Mouse (Mus musculus) cerebellum, adult 9-11 months (tissue): ENCODE measurements around the gene Rnf141.

Source experiments
- DNase-seq: peaks from one replicate; pipeline ENCODE4 v3.0.0; 2022

Gene Rnf141

DNA sequence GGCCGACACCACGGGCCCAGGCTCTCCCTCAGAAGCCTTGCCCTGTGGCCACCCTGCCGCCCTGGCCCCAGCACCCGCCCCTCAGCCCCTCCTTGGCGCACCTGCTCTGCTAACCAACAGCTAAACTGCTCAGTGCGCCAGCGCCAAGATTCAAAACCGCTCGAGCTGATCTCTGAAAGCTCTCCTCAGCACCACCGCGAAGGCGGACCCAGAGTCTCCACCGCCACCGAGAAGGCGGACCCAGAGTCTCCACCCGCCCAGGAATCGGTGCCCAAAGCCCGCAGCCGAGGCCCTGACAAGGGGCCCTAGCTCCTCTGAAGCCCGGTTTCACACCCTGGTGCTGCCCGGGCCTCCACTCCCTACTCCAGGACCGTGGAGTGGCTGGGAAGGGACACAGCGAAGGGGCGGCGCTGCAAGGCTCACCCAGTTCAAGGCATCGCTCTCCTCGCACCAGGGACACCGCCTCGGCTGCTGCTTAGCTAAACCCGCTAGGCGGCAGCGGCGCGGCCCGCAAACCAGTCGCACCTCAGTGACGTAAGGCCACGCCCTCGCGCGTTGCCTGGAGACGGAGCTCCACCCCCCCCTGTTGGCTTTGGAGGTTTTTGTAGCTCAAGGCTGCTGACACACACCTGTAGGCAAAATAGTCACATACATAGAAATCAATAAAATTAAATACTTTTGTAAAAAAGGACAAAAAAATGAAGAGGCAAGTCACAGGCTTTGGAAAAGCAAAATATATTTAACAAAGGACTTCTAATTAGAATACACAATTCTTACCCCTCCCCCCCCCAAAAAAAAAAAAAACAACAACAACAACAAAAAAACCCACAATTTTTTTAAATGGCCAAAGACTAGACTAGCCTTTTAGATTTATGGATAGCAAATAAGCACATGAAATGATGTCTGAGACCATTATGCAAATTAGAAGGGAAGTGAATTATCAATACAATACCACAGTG, at the start of gene Rnf141:
TSS of gene Rnf141 (minus strand) at position 542 of the 959 bp plus-strand sequence.
- peak; percentile 92 for DNase-seq

GRCm38 (mm10) chr7:110891501-110891986, 47.3 kb upstream of the Rnf141 start:
- no peak for DNase-seq

- no peak for DNase-seq
Measured at GRCm38 (mm10) chr7:110881746-110882333, 37.6 kb upstream of the Rnf141 start.

- DNase-seq, result no peak
Measured at GRCm38 (mm10) chr7:110878028-110878427, 33.8 kb upstream of the Rnf141 start.

DNA sequence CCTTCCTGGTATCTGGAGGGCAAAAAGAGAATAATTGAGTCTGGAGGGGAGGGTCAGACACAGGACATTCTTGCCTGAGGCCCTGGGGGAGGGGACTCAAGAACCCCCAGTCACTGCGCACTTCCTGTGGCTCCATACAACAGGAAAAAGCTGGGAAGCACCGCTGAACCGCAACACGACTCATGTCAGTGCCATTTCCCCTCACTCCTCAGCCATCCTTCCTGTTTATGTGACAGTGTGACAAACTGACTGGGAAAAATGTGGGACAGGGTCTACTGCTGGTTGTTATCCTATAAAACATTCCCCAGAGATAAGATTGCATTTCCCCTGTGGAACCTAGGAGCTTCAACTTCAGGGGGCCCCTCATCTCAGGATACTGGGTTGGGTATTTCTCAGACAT, 32.7 kb upstream of the Rnf141 start:
- no peak for DNase-seq

GRCm38 (mm10) chr7:110868807-110869206, 24.6 kb upstream of the Rnf141 start:
- DNase-seq, result no peak

GRCm38 (mm10) chr7:110867116-110867515, 22.9 kb upstream of the Rnf141 start:
- no peak for DNase-seq

DNA sequence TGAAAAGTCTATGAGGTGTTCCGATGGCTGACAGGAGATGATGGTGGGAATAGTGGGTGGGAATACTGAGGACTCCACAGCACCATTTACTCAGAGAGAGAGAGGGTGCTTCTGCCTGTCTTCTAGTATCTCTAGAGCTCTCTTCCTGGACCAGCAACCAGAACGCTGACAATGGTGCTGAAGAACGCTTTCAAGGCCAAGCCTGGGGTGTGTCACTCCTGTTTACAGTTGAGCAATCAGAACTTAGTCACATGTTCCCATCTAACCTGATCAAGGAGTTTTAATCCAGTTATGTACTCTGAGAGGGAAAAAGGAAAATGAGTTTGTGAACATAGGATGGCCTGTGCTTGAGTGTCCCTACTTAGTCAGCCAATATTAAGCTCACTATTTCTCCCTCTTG, 21.8 kb upstream of the Rnf141 start:
- no peak for DNase-seq

DNA sequence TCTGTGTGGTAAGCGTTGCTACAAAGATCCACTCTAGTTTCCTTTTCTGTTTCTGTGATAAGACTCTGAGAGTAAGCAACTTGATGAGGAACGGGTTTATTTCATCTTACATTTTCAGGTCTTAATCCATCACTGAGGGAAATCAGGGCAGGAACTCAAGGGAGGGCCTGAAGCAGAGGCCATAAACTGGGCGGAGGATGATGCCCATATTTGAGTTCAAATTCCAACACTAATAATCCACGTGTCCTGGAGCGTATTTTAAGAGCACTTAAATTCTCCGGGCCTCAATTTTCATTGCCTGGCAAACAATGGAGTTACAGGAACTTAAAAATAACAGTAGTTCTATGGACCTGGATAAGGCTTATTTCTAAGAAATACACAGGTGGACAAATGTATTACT, 21.3 kb upstream of the Rnf141 start:
- DNase-seq, result no peak

GRCm38 (mm10) chr7:110865038-110865437, 20.8 kb upstream of the Rnf141 start:
- no peak for DNase-seq

GRCm38 (mm10) chr7:110862751-110863289, 18.6 kb upstream of the Rnf141 start, which contains the start of gene Lyve1:
Lyve1 (minus strand) TSS chr7:110863239.
- no peak for DNase-seq

DNA sequence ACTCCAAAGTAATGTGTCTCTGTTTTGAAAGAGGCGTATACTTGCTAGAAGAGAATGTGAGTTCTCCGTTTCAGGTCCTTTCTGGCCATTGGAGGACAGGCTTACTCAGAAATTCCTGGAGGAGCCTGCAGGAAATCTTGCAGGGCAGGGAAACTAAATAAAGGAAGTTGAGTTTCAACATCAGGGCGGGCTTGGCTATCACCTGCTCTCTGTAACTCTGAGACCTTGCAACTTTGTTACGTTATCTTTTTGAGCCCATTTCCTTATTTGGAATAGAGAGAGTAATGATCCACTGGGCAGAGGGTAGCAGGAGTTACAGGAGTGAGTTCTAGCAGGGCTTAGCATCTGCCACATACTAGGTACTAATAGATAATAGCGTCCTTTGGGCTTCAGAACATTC, 15.9 kb upstream of the Rnf141 start:
- no peak for DNase-seq

- DNase-seq, result no peak
Measured at GRCm38 (mm10) chr7:110855604-110856003, 11.3 kb upstream of the Rnf141 start.

DNA sequence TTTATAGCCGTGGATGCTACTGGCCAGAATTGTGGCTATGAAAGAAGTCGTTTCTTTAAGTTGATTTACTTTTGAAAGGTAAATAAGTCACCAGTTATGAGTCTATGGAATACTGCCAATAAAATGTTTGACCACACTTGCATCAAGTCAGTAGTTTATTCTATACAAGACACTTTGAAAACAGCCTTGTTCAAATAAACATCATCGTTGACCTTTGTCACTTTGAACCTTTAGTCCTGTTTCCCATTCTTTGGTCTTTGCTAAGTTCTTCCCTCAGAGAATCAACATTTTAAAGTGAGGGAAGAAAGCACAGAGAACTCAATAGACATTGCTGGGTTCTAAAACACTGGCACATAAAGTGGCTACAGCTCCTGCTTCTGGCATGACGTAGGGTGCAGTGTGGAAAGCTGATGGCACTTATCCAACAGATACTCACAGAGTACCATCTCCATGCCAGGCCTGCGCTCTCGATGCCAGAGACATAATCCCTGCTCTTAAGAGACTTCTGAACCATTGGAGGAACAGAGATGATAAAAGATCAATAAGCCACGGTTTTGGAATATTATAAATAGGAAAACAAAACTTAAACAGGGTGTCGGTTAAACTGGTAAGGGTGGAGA, 10.8 kb upstream of the Rnf141 start:
- no peak for DNase-seq

- no peak for DNase-seq
Measured at GRCm38 (mm10) chr7:110854519-110854918, 10.3 kb upstream of the Rnf141 start.

GRCm38 (mm10) chr7:110853611-110854010, 9.4 kb upstream of the Rnf141 start:
- no peak for DNase-seq

GRCm38 (mm10) chr7:110851541-110852203, 7.4 kb upstream of the Rnf141 start:
- no peak for DNase-seq

- DNase-seq, result no peak
Measured at GRCm38 (mm10) chr7:110848371-110848770, 4.1 kb upstream of the Rnf141 start.

DNA sequence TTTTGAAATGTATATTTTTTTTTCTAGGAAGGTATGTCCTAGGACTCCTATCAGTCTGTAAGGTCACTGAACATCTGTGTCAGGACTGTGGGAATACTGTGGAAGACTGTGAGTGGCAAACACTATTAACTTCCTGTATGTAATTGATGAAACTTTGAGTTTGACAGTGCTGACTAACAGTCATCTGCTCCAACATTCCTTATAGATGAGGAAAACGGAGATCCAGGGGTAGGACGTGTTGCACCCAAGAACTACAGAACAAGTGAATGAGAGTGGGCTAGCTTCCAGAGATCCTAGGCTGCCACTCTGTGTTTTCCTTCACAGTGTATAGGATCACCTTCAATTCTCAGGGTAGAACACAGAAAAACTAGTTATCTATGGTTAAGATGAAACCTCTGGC, 3.1 kb upstream of the Rnf141 start:
- no peak for DNase-seq

- DNase-seq, result no peak
Measured at GRCm38 (mm10) chr7:110840332-110840731, 3.9 kb downstream of the Rnf141 start.

- DNase-seq, result no peak
Measured at GRCm38 (mm10) chr7:110834522-110834921, 9.7 kb downstream of the Rnf141 start.

DNA sequence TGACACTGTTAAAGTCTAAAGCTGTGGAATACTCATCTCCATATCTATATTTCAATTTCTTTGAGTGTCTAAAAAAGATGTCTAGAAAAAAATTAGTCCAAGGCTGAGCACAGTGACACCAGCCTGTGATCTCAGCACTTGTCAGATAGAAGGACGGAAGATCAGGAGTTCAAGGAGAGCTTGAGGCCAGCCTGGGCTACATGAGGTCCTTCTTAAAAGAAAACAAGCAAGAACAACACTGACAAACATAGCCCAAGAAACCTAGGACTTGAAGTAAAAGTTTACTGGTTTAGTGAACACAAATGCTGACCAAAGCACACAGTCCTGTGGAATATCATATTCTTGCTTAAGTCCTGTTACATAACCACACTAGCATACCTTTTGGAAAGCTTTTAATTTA, 10.2 kb downstream of the Rnf141 start:
- DNase-seq, result no peak

DNA sequence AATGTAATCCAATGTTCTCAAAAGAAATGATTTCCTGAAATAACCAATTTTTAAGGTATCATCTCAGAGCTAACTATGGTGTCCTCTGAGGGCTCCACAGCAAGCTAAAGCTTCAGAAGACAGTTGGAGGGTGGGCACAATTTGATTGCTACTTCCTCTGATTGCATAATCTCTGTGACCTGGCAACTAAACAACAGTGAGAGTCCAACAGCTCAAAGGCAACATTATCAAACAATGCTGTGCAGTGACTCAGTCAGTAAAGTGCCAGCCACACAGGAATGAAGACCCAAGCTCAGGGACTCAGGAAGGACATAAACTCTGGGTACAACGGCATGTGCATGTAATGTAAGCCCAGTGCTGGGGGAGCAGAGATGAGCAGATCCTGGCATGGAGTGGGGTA, 11.2 kb downstream of the Rnf141 start:
- DNase-seq, result no peak
